Mouse (Mus musculus) urinary bladder, adult 2 months (tissue): ENCODE measurements around the gene Mfsd6. TPM values are rescaled to one million over a fixed set of nuclear protein-coding genes. Genes with fewer than 3 reads are reported as not detected.
A peak's percentile ranks its signal among the peaks of the same experiment; 100 is the strongest.

Experiments used
- DNase-seq: peaks from one replicate; pipeline ENCODE4 v3.0.0; 2022; ENCODE audit warnings: low spot score
- polyA plus RNA-seq: library from polyadenylated mRNA; depleted of rRNA; stranded (reverse); fragments of >200 nt; gene quantifications from 2 replicates; pipeline ENCODE4 v1.2.3, GENCODE M21; 2012; rRNA removed

Gene Mfsd6
- polyA plus RNA-seq, 1 experiment = 15.9 TPM

GRCm38 (mm10) chr1:52640266-52640665 lies 87.0 kb downstream of the Mfsd6 start:
- no peak for DNase-seq

GRCm38 (mm10) chr1:52639090-52639489 lies 88.2 kb downstream of the Mfsd6 start:
- DNase-seq = no peak

- DNase-seq = no peak
Observed at GRCm38 (mm10) chr1:52638101-52638500, 89.2 kb downstream of the Mfsd6 start.

GRCm38 (mm10) chr1:52635932-52636331 lies 91.3 kb downstream of the Mfsd6 start:
- DNase-seq = no peak

GRCm38 (mm10) chr1:52634251-52634650 lies 93.0 kb downstream of the Mfsd6 start:
- DNase-seq = no peak

- no peak for DNase-seq
Observed at GRCm38 (mm10) chr1:52631570-52631969, 95.7 kb downstream of the Mfsd6 start.

GRCm38 (mm10) chr1:52630937-52631299 lies 96.3 kb downstream of the Mfsd6 start:
- DNase-seq = no peak

GRCm38 (mm10) chr1:52630248-52630936 lies 96.9 kb downstream of the Mfsd6 start, which contains the start of gene Nemp2:
Gene Nemp2 (plus strand): TSS chr1:52630703.
- peak; percentile 88 for DNase-seq

- DNase-seq = no peak
Observed at GRCm38 (mm10) chr1:52620442-52620841, 106.8 kb downstream of the Mfsd6 start.

- no peak for DNase-seq
Observed at GRCm38 (mm10) chr1:52618217-52618616, 109.0 kb downstream of the Mfsd6 start.

GRCm38 (mm10) chr1:52608486-52608885 lies 118.8 kb downstream of the Mfsd6 start:
- no peak for DNase-seq

GRCm38 (mm10) chr1:52607700-52608099 lies 119.6 kb downstream of the Mfsd6 start:
- DNase-seq = no peak

Other genes starting within 250 kb of the Mfsd6 start
- gene Nab1, start 226.8 kb downstream of the Mfsd6 start, polyA plus RNA-seq = 35.2 and 40.1 TPM in 2 replicates
- gene Nemp2, start 96.8 kb downstream of the Mfsd6 start, polyA plus RNA-seq = 11.0 and 11.2 TPM in 2 replicates
- gene Inpp1, start 90.2 kb upstream of the Mfsd6 start, polyA plus RNA-seq = 11.6 and 12.8 TPM in 2 replicates
- 23.4 and 28.6 TPM in 2 replicates for gene Hibch, start 117.5 kb upstream of the Mfsd6 start, polyA plus RNA-seq